Mouse (Mus musculus): ENCODE data around the gene Pcnx3. TPM values are rescaled to one million over a fixed set of nuclear protein-coding genes. Genes with fewer than 3 reads are reported as not detected.

Gene Pcnx3
- polyA plus RNA-seq, 1 experiment = 68.4 TPM

- no peak for DNase-seq (ENCODE audit: extremely low spot score in 1 of 2, low spot score in 1 of 2)
Observed at GRCm38 (mm10) chr19:5685431-5685830, 3.3 kb downstream of the Pcnx3 start.

GRCm38 (mm10) chr19:5684985-5685384 lies 3.7 kb downstream of the Pcnx3 start:
- DNase-seq (ENCODE audit: extremely low spot score in 1 of 2, low spot score in 1 of 2) = no peak

GRCm38 (mm10) chr19:5684236-5684635 lies 4.5 kb downstream of the Pcnx3 start:
- DNase-seq (ENCODE audit: extremely low spot score in 1 of 2, low spot score in 1 of 2) = no peak

- DNase-seq (ENCODE audit: extremely low spot score in 1 of 2, low spot score in 1 of 2) = no peak
Observed at GRCm38 (mm10) chr19:5680432-5680831, 8.3 kb downstream of the Pcnx3 start.

- no peak for DNase-seq (ENCODE audit: extremely low spot score in 1 of 2, low spot score in 1 of 2)
Observed at GRCm38 (mm10) chr19:5668372-5668771, 20.3 kb downstream of the Pcnx3 start.

GRCm38 (mm10) chr19:5666386-5666785 lies 22.3 kb downstream of the Pcnx3 start:
- DNase-seq (ENCODE audit: extremely low spot score in 1 of 2, low spot score in 1 of 2) = no peak

GRCm38 (mm10) chr19:5665465-5665864 lies 23.2 kb downstream of the Pcnx3 start:
- DNase-seq (ENCODE audit: extremely low spot score in 1 of 2, low spot score in 1 of 2) = no peak

GRCm38 (mm10) chr19:5664669-5665257 lies 23.9 kb downstream of the Pcnx3 start:
- DNase-seq (ENCODE audit: extremely low spot score in 1 of 2, low spot score in 1 of 2) = no peak

- peak in 1 of 2 experiments; percentile 73 for DNase-seq (ENCODE audit: extremely low spot score in 1 of 2, low spot score in 1 of 2)
Observed at GRCm38 (mm10) chr19:5662981-5663913, 25.5 kb downstream of the Pcnx3 start, which contains the start of gene Sipa1. Gene Sipa1 (minus strand): TSS chr19:5663707.

GRCm38 (mm10) chr19:5662310-5662709 lies 26.4 kb downstream of the Pcnx3 start:
- no peak for DNase-seq (ENCODE audit: extremely low spot score in 1 of 2, low spot score in 1 of 2)

- peak in 1 of 2 experiments; percentile 20 for DNase-seq (ENCODE audit: extremely low spot score in 1 of 2, low spot score in 1 of 2)
Observed at GRCm38 (mm10) chr19:5660942-5661751, 27.6 kb downstream of the Pcnx3 start.

GRCm38 (mm10) chr19:5654720-5655298 lies 33.9 kb downstream of the Pcnx3 start:
- DNase-seq (ENCODE audit: extremely low spot score in 1 of 2, low spot score in 1 of 2) = no peak

GRCm38 (mm10) chr19:5653969-5654719 lies 34.6 kb downstream of the Pcnx3 start:
- DNase-seq (ENCODE audit: extremely low spot score in 1 of 2, low spot score in 1 of 2) = no peak

GRCm38 (mm10) chr19:5652570-5652969 lies 36.1 kb downstream of the Pcnx3 start:
- DNase-seq (ENCODE audit: extremely low spot score in 1 of 2, low spot score in 1 of 2) = peak in 1 of 2 experiments; percentile 28

GRCm38 (mm10) chr19:5651502-5652274 lies 37.0 kb downstream of the Pcnx3 start:
- no peak for DNase-seq (ENCODE audit: extremely low spot score in 1 of 2, low spot score in 1 of 2)

- no peak for DNase-seq (ENCODE audit: extremely low spot score in 1 of 2, low spot score in 1 of 2)
Observed at GRCm38 (mm10) chr19:5649298-5649741, 39.4 kb downstream of the Pcnx3 start.

- peak; percentile 69 to 83 for DNase-seq (ENCODE audit: extremely low spot score in 1 of 2, low spot score in 1 of 2)
Observed at GRCm38 (mm10) chr19:5648401-5649297, 40.1 kb downstream of the Pcnx3 start.

- no peak for DNase-seq (ENCODE audit: extremely low spot score in 1 of 2, low spot score in 1 of 2)
Observed at GRCm38 (mm10) chr19:5647791-5648190, 40.9 kb downstream of the Pcnx3 start.
